Mouse (Mus musculus): ENCODE data around the gene Rgs2. TPM values are rescaled to one million over a fixed set of nuclear protein-coding genes. Genes with fewer than 3 reads are reported as not detected.

Gene Rgs2
- polyA plus RNA-seq, 1 experiment from 2014 or later: 133 TPM

GRCm38 (mm10) chr1:143992528-143992927 is 11.4 kb downstream of the Rgs2 start:
- H3K27ac ChIP-seq (ENCODE audit: low read length): no peak overlapping the region
- no peak overlapping the region for H3K4me2 ChIP-seq (ENCODE audit: low read length)
- H3K9me3 ChIP-seq (replicated peaks; ENCODE audit: control insufficient read depth, low read length, poor library complexity, severe bottlenecking): no peaks in the 10 kb centered on the region
- no peaks in the 10 kb centered on the region; the same call in 1 of the 2 replicates for H3K4me1 ChIP-seq (ENCODE audit: control insufficient read depth, insufficient read depth, low read length)
- H3K9ac ChIP-seq (ENCODE audit: low read depth, low read length): no peak overlapping the region
- 83% methylated on average over 2 of the region's 2 CpGs for WGBS
- no peaks in the 10 kb centered on the region for H3K27me3 ChIP-seq (ENCODE audit: control insufficient read depth, insufficient read depth, low read depth, low read length)
- no peaks in the 10 kb centered on the region for H3K36me3 ChIP-seq (ENCODE audit: control insufficient read depth, insufficient read depth, low read length)
- no peak overlapping the region for H3K4me3 ChIP-seq (ENCODE audit: low read depth, low read length)
- ATAC-seq: no peak

GRCm38 (mm10) chr1:143990263-143990662 is 13.7 kb downstream of the Rgs2 start:
- Histone ChIP-seq H3K9ac (ENCODE audit: low read depth, low read length) (no peak overlapping the region), H3K4me2 (ENCODE audit: low read length) (no peak overlapping the region), H3K27ac (ENCODE audit: low read length) (no peak overlapping the region), H3K4me1 (ENCODE audit: control insufficient read depth, insufficient read depth, low read length) (no peaks in the 10 kb centered on the region; the same call in 1 of the 2 replicates), H3K4me3 (ENCODE audit: low read depth, low read length) (no peak overlapping the region), H3K27me3 (ENCODE audit: control insufficient read depth, insufficient read depth, low read depth, low read length) (no peaks in the 10 kb centered on the region), H3K9me3 (replicated peaks; ENCODE audit: control insufficient read depth, low read length, poor library complexity, severe bottlenecking) (no peaks in the 10 kb centered on the region), H3K36me3 (ENCODE audit: control insufficient read depth, insufficient read depth, low read length) (no peaks in the 10 kb centered on the region)
- ATAC-seq: no peak
- 56% methylated on average over 5 of the region's 5 CpGs for WGBS

DNA sequence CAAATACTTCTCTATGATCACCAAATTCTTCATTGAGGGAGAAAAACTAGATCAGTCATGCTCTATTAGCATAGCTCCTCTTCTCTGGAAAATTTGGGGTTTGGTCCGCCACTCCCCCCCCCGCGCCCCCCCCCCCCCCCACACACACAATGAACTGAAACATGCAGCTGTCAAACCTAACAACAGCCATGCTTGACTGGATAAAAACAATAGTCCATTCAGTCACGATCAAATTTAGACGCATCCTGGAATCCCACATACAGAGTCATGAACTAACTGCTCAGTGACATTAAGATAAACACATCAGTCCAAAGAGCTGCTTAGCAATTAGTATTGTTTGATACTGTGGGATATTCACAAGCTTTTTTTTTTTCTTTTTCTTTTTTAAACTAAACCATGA is 14.2 kb downstream of the Rgs2 start:
- Histone ChIP-seq H3K9me3 (replicated peaks; ENCODE audit: control insufficient read depth, low read length, poor library complexity, severe bottlenecking) (no peaks in the 10 kb centered on the region), H3K4me3 (ENCODE audit: low read depth, low read length) (no peak overlapping the region), H3K36me3 (ENCODE audit: control insufficient read depth, insufficient read depth, low read length) (no peaks in the 10 kb centered on the region), H3K27ac (ENCODE audit: low read length) (no peak overlapping the region), H3K9ac (ENCODE audit: low read depth, low read length) (no peak overlapping the region), H3K27me3 (ENCODE audit: control insufficient read depth, insufficient read depth, low read depth, low read length) (no peaks in the 10 kb centered on the region), H3K4me2 (ENCODE audit: low read length) (no peak overlapping the region), H3K4me1 (ENCODE audit: control insufficient read depth, insufficient read depth, low read length) (no peaks in the 10 kb centered on the region; the same call in 1 of the 2 replicates)
- ATAC-seq: no peak
- WGBS: 26% methylated on average over 5 of the region's 5 CpGs

GRCm38 (mm10) chr1:143988756-143989155 is 15.2 kb downstream of the Rgs2 start:
- Histone ChIP-seq H3K27ac (ENCODE audit: low read length) (no peak overlapping the region), H3K4me3 (ENCODE audit: low read depth, low read length) (no peak overlapping the region), H3K4me1 (ENCODE audit: control insufficient read depth, insufficient read depth, low read length) (no peaks in the 10 kb centered on the region), H3K36me3 (ENCODE audit: control insufficient read depth, insufficient read depth, low read length) (no peaks in the 10 kb centered on the region), H3K9ac (ENCODE audit: low read depth, low read length) (no peak overlapping the region), H3K9me3 (replicated peaks; ENCODE audit: control insufficient read depth, low read length, poor library complexity, severe bottlenecking) (no peaks in the 10 kb centered on the region), H3K4me2 (ENCODE audit: low read length) (no peak overlapping the region), H3K27me3 (ENCODE audit: control insufficient read depth, insufficient read depth, low read depth, low read length) (no peaks in the 10 kb centered on the region)
- 89% methylated on average over 6 of the region's 6 CpGs for WGBS
- ATAC-seq: no peak

GRCm38 (mm10) chr1:143984988-143985625 is 18.9 kb downstream of the Rgs2 start:
- WGBS: 64% methylated on average over 6 of the region's 6 CpGs

DNA sequence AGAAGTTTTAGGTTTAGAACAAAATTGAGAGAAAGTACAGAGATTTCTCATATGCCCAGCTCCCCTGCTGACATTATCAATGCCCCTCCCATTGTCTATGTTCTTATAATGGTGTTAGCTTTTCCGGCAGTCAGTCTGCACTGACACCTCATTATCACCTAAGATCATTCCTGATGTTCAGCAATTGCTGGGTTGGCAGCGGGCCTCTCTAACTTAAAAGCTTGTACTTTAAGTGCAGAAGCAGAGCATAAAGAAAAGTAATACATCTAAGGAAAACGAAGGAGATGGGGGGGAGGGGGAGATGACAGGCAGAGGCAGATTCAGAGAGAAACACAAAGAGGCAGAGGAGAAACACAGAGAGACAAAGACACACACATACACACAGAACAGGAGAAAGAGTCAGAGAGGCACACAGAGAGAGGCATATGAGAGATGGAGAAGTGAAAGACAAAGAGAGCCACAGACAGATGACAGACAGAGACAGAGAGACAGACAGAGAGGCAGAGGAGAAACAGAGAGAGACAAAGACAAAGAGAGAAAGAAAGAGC is 21.1 kb downstream of the Rgs2 start:
- H3K4me3 ChIP-seq (ENCODE audit: low read depth, low read length): no peak overlapping the region
- no peaks in the 10 kb centered on the region for H3K27me3 ChIP-seq (ENCODE audit: control insufficient read depth, insufficient read depth, low read depth, low read length)
- H3K27ac ChIP-seq (ENCODE audit: low read length): 0 out of 2 replicates have a peak overlapping the region, but pooled peaks have one; percentile 14
- H3K36me3 ChIP-seq (ENCODE audit: control insufficient read depth, insufficient read depth, low read length): no peaks in the 10 kb centered on the region
- no peak overlapping the region for H3K4me2 ChIP-seq (ENCODE audit: low read length)
- ATAC-seq: no peak
- H3K9me3 ChIP-seq (replicated peaks; ENCODE audit: control insufficient read depth, low read length, poor library complexity, severe bottlenecking): no peaks in the 10 kb centered on the region
- H3K4me1 ChIP-seq (ENCODE audit: control insufficient read depth, insufficient read depth, low read length): peaks cover 10% of the 10 kb centered on the region
- no peak overlapping the region for H3K9ac ChIP-seq (ENCODE audit: low read depth, low read length)
- 20% methylated on average over 3 of the region's 3 CpGs for WGBS

More at GRCm38 (mm10) chr1:143984988-143985625, 18.9 kb downstream of the Rgs2 start:
- H3K36me3 ChIP-seq (ENCODE audit: control insufficient read depth, insufficient read depth, low read length): no peaks in the 10 kb centered on the region
- no peak overlapping the region for H3K9ac ChIP-seq (ENCODE audit: low read depth, low read length)
- H3K4me2 ChIP-seq (ENCODE audit: low read length): no peak overlapping the region
- H3K27ac ChIP-seq (ENCODE audit: low read length): no peak overlapping the region
- H3K9me3 ChIP-seq (replicated peaks; ENCODE audit: control insufficient read depth, low read length, poor library complexity, severe bottlenecking): no peaks in the 10 kb centered on the region
- no peak for ATAC-seq
- H3K4me3 ChIP-seq (ENCODE audit: low read depth, low read length): no peak overlapping the region
- peaks cover 10% of the 10 kb centered on the region for H3K4me1 ChIP-seq (ENCODE audit: control insufficient read depth, insufficient read depth, low read length)
- no peaks in the 10 kb centered on the region for H3K27me3 ChIP-seq (ENCODE audit: control insufficient read depth, insufficient read depth, low read depth, low read length)

DNA sequence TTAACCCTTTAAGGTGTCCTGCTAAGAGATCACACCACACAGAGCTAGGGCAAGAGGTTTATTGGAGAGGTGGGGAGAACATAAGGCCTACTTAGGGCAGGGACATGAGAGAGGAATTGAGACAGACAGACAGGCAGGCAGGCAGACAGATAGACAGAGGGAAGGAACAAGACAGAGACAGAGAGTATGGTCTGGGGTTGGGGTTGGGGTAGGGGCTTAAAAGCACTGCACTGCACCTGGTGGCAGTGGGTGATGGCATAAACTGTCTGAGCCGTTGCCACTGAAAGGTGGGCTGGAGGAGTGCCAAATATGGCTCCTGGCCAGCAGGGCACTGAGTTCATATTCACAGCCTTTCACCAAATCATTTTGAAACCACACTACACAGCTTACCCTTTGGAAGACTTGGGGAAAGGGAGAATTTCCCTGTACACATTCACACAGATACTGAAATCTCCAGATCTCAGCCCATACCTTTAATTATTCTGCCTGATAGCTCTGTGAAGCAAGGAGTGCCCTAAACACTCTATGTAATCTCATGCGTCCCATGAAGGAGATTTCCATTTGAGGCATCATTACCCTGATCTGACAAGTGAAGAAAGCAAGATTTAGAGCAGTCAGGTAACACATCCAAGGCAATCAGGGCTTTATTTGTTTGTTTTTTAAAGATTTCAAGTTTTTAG is 21.7 kb downstream of the Rgs2 start:
- ATAC-seq: peak; percentile 39; the same call in 1 of the 2 replicates
- 26% methylated on average over 2 of the region's 2 CpGs for whole genome bisulfite sequencing
- H3K27ac ChIP-seq (ENCODE audit: low read length): no peak overlapping the region

GRCm38 (mm10) chr1:143980811-143981210 is 23.1 kb downstream of the Rgs2 start:
- Histone ChIP-seq H3K9me3 (replicated peaks; ENCODE audit: control insufficient read depth, low read length, poor library complexity, severe bottlenecking) (no peaks in the 10 kb centered on the region), H3K27me3 (ENCODE audit: control insufficient read depth, insufficient read depth, low read depth, low read length) (no peaks in the 10 kb centered on the region), H3K4me1 (ENCODE audit: control insufficient read depth, insufficient read depth, low read length) (peaks cover 10% of the 10 kb centered on the region), H3K9ac (ENCODE audit: low read depth, low read length) (no peak overlapping the region), H3K27ac (ENCODE audit: low read length) (no peak overlapping the region), H3K4me3 (ENCODE audit: low read depth, low read length) (no peak overlapping the region), H3K36me3 (ENCODE audit: control insufficient read depth, insufficient read depth, low read length) (no peaks in the 10 kb centered on the region), H3K4me2 (ENCODE audit: low read length) (no peak overlapping the region)
- ATAC-seq: no peak

More for the DNA sequence above, 21.7 kb downstream of the Rgs2 start:
- Histone ChIP-seq H3K4me2 (ENCODE audit: low read length) (no peak overlapping the region), H3K36me3 (ENCODE audit: control insufficient read depth, insufficient read depth, low read length) (no peaks in the 10 kb centered on the region), H3K4me3 (ENCODE audit: low read depth, low read length) (no peak overlapping the region), H3K9me3 (replicated peaks; ENCODE audit: control insufficient read depth, low read length, poor library complexity, severe bottlenecking) (no peaks in the 10 kb centered on the region), H3K9ac (ENCODE audit: low read depth, low read length) (no peak overlapping the region), H3K4me1 (ENCODE audit: control insufficient read depth, insufficient read depth, low read length) (peaks cover 10% of the 10 kb centered on the region), H3K27me3 (ENCODE audit: control insufficient read depth, insufficient read depth, low read depth, low read length) (no peaks in the 10 kb centered on the region)

DNA sequence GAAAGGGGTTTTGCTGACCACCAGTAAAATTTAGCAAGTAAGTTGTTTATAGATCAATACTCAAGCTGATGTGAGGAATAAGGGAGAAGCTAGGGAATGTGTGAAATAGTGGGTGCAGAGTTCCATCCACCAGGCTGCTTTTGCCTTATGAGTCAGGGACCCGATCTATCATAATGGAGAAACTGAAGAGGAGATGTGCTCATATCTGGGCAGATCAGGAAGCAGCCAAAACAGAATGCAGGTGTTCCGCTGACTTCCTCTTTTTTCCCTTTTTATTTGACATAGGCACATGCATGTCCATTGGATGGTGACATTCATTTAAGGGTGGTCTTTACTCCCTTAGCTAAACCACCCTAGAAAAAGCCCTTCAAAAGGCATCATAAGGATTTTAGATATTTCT is 29.3 kb downstream of the Rgs2 start:
- Histone ChIP-seq H3K27me3 (ENCODE audit: control insufficient read depth, insufficient read depth, low read depth, low read length) (no peaks in the 10 kb centered on the region), H3K36me3 (ENCODE audit: control insufficient read depth, insufficient read depth, low read length) (no peaks in the 10 kb centered on the region), H3K4me3 (ENCODE audit: low read depth, low read length) (no peak overlapping the region), H3K4me2 (ENCODE audit: low read length) (no peak overlapping the region), H3K9ac (ENCODE audit: low read depth, low read length) (no peak overlapping the region), H3K4me1 (ENCODE audit: control insufficient read depth, insufficient read depth, low read length) (no peaks in the 10 kb centered on the region), H3K9me3 (replicated peaks; ENCODE audit: control insufficient read depth, low read length, poor library complexity, severe bottlenecking) (no peaks in the 10 kb centered on the region), H3K27ac (ENCODE audit: low read length) (no peak overlapping the region)
- 93% methylated on average over 2 of the region's 2 CpGs for WGBS
- no peak for ATAC-seq
